Mouse (Mus musculus) forebrain, postnatal 0 days (tissue): ENCODE measurements around the gene Ehbp1l1. TPM values are rescaled to one million over a fixed set of nuclear protein-coding genes. Genes with fewer than 3 reads are reported as not detected.

Source experiments
- ATAC-seq: fragments of 200-750 bp; cut with Nextera tagmentation; 2 replicates; pipeline ENCODE4 v1.8.0; 2017; ENCODE audit warnings: mild to moderate bottlenecking, moderate library complexity
- DNase-seq: peaks from one replicate; pipeline ENCODE4 v3.0.0-alpha.2; 2015
- H3K27ac ChIP-seq: fragments of 300-500 bp; sonication (generic); 2 replicates; pipeline ENCODE4 v1.5.1; 2014; ENCODE audit warnings: low read depth, mild to moderate bottlenecking, antibody characterized with exemption, low read length, moderate library complexity, mixed read lengths
- H3K27me3 ChIP-seq: fragments of 300-500 bp; sonication (generic); 2 replicates; pipeline ENCODE4 v1.6.1; 2014; ENCODE audit warnings: mild to moderate bottlenecking, low read length, mixed read lengths; ENCODE audit not compliant: insufficient read depth
- H3K36me3 ChIP-seq: fragments of 300-500 bp; sonication (generic); 2 replicates; pipeline ENCODE4 v1.6.1; 2014; ENCODE audit warnings: mild to moderate bottlenecking, moderate library complexity; ENCODE audit not compliant: insufficient read depth
- H3K4me1 ChIP-seq: fragments of 300-500 bp; sonication (generic); 2 replicates; pipeline ENCODE4 v1.6.1; 2014; ENCODE audit warnings: antibody characterized with exemption; ENCODE audit not compliant: insufficient read depth
- H3K4me2 ChIP-seq: fragments of 300-500 bp; sonication (generic); 2 replicates; pipeline ENCODE4 v1.6.1; 2014; ENCODE audit warnings: low read depth, mild to moderate bottlenecking, moderate library complexity
- H3K4me3 ChIP-seq: fragments of 300-500 bp; sonication (generic); 2 replicates; pipeline ENCODE4 v1.5.1; 2014; ENCODE audit warnings: low read depth, low read length, mixed read lengths
- H3K9ac ChIP-seq: fragments of 300-500 bp; sonication (generic); 2 replicates; pipeline ENCODE4 v1.6.1; 2014; ENCODE audit warnings: mild to moderate bottlenecking
- H3K9me3 ChIP-seq: fragments of 300-500 bp; sonication (generic); 2 replicates; pipeline ENCODE4 v1.6.1; 2016; ENCODE audit warnings: low read length
- CTCF ChIP-seq: sonication (generic); IDR thresholded peaks from 2 replicates; pipeline ENCODE4 v1.5.1; 2016; ENCODE audit warnings: antibody characterized with exemption, control low read depth, low read depth
- WGBS: fragments of 180-500 bp; shearing (Covaris S2); extraction: QIAGEN DNeasy Blood & Tissue Kit; methylation state at CpG from one replicate; pipeline ENCODE4 v1.1.7; 2014; 5-methylcytosine and 5-hydroxymethylcytosine counted together
- polyA plus RNA-seq: library from polyadenylated mRNA; unstranded; fragments of >200 nt; fragmentation: Nextera tagmentation; extraction: Ambion mirVana; gene quantifications from 2 replicates; pipeline ENCODE4 v1.2.1, GENCODE M21; 2015
- total RNA-seq: library from RNA; depleted of rRNA; stranded (reverse); fragments of >200 nt; gene quantifications from 2 replicates; pipeline ENCODE4 v1.2.3, GENCODE M21; 2014; rRNA removed

Gene Ehbp1l1
- 28.5 and 33.2 TPM in 2 replicates for total RNA-seq
- polyA plus RNA-seq = 41.3 and 53.0 TPM in 2 replicates

DNA sequence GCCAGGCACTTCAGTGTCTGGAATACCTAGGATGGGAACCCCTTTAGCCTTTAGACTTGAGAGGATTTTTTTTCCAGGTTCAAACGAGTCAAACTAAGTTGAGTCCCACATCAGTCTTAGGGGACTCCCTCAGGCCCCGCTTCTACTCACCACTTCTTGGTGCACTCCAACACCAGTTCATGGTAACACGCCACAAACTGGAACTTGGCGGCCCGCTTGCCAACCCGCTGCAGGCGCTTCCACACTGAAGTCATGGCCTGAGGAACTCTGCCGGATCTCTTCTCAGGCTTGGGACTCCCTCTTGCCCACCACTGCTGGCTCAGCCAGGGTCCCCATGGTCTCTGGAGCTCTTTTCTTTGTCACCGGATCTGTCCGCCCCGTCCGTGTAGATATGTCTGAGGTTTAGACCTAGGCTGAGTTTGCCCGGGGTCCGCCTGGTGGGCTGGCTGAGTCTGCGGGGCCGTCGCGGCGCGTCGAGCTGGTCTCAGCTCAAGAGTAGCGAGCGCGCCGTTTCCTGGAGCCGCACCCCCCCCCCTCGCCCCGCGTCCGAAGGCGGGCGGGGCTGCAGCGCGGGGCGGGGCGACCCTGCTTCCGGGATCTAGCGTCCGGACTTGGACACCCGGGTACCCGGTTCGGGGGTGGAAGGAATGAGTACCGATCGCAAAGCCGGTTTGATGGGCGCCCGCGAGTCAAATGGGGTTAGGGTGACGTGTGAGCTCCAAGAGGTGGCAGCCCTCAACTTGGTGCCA lies at the start of gene Ehbp1l1:
TSS of gene Ehbp1l1 (minus strand) at position 551 of the 749 bp plus-strand sequence.
- H3K9me3 ChIP-seq = no peaks in the 10 kb centered on the region
- H3K4me3 ChIP-seq = peak within 1 kb of the TSS; percentile 29
- H3K36me3 ChIP-seq = peaks cover 30% of the 10 kb centered on the region
- WGBS = 16% methylated on average over 46 of the region's 49 CpGs
- H3K9ac ChIP-seq = peak within 1 kb of the TSS; percentile 39
- H3K4me2 ChIP-seq = peak within 1 kb of the TSS; percentile 99
- DNase-seq (no peak), ATAC-seq (no peak)
- no peak for TF ChIP-seq CTCF
- no peak within 1 kb of the TSS for H3K27ac ChIP-seq
- H3K4me1 ChIP-seq = peaks cover 33% of the 10 kb centered on the region
- no peaks in the 10 kb centered on the region for H3K27me3 ChIP-seq

DNA sequence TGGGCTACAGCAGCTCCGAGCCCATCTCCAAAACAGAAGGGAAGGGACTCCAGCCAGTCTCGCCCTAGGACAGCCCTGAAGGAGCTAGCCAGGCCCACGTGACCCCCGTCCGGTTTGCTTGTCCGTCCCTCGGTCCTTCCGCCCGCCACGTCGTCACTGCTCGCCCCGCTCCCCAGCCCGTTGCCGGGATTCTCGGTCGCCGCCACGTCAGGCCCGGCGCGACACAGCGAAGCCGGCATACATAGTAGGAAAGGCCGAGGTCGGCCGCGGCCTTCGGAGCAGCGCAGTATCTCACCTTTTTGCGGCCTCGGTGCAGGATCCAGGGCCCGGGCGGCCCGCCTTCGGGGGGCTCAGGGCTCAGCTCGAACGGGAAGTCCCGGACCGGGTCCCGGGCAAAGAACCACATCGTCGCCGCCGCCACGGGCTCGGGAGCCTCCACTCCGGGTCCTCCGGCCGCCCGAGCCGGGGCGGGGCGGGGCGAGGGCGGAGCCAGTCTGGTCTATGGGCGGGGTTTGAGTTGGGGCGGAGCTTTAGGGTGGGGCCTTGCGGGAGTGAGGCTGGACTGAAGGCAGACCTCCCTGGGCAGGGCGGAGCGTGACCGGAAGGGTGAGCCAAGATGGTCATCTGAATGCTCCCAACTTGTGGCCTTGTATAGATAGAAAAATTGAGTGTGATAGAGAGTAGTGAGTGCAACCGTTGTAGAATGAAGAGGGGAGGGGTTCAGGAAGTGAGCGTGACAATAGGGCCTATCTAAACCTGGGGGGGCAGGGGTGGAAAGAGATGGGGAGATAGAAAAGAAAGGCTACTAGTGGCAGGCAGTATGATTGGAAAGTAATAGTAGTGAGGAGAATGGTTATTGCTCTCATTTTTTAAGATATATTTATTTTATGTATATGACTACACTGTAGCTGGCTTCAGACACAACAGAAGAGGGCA lies 45.1 kb upstream of the Ehbp1l1 start, which contains the start of gene Scyl1:
TSS of gene Scyl1 (minus strand) at position 495 of the 936 bp plus-strand sequence.
- H3K9ac ChIP-seq = peak within 1 kb of the TSS; percentile 84
- ATAC-seq = peak; percentile 97
- peaks cover 9% of the 10 kb centered on the region for H3K4me1 ChIP-seq
- peak within 1 kb of the TSS; percentile 66 for H3K4me3 ChIP-seq
- H3K27me3 ChIP-seq = no peaks in the 10 kb centered on the region
- 1% methylated on average over 64 of the region's 64 CpGs for WGBS
- TF ChIP-seq CTCF = no peak
- no peaks in the 10 kb centered on the region for H3K9me3 ChIP-seq
- H3K36me3 ChIP-seq = peaks cover 21% of the 10 kb centered on the region
- H3K27ac ChIP-seq = peak within 1 kb of the TSS; percentile 79
- DNase-seq = peak; percentile 92
- peak within 1 kb of the TSS; percentile 65 for H3K4me2 ChIP-seq

DNA sequence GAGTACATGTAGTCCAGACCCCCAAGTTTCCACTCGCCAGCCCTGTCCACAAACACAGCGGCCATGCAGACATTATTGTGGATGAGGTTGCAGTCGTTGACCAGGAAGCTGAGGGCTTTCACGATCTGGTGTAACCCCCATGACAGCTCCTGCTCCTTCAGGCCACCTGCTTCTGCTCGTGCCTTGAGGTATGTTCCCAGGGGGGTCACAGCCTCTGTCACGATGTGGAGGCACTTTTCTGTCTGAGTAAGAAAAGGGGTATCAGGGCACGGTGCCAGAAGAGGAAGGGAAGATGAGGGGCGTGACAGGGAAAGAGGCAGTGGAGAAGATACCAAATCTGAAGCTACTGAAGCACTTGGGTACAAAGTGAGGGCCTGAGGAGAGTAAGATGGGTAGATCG lies 44.2 kb upstream of the Ehbp1l1 start:
- peaks cover 30% of the 10 kb centered on the region for H3K36me3 ChIP-seq
- TF ChIP-seq CTCF = no peak
- ATAC-seq (no peak), DNase-seq (no peak)
- peak overlapping the region; percentile 84 for H3K9ac ChIP-seq
- peak overlapping the region; percentile 65 for H3K4me2 ChIP-seq
- H3K27me3 ChIP-seq = no peaks in the 10 kb centered on the region
- 43% methylated on average over 9 of the region's 9 CpGs for WGBS
- peak overlapping the region; percentile 66 for H3K4me3 ChIP-seq
- H3K27ac ChIP-seq = peak overlapping the region; percentile 79
- peaks cover 9% of the 10 kb centered on the region for H3K4me1 ChIP-seq
- H3K9me3 ChIP-seq = no peaks in the 10 kb centered on the region

GRCm38 (mm10) chr19:5767271-5767670 lies 41.2 kb upstream of the Ehbp1l1 start:
- TF ChIP-seq CTCF = no peak
- DNase-seq (no peak), ATAC-seq (no peak)
- whole genome bisulfite sequencing = 91% methylated on average over 4 of the region's 4 CpGs
- no peak overlapping the region for H3K4me3 ChIP-seq
- peaks cover 56% of the 10 kb centered on the region for H3K36me3 ChIP-seq
- H3K4me1 ChIP-seq = peaks cover 9% of the 10 kb centered on the region
- H3K27ac ChIP-seq = no peak overlapping the region
- no peaks in the 10 kb centered on the region for H3K9me3 ChIP-seq
- H3K4me2 ChIP-seq = no peak overlapping the region
- no peaks in the 10 kb centered on the region for H3K27me3 ChIP-seq
- H3K9ac ChIP-seq = no peak overlapping the region

GRCm38 (mm10) chr19:5763163-5763562 lies 37.0 kb upstream of the Ehbp1l1 start:
- Histone ChIP-seq H3K4me3 (no peak overlapping the region), H3K9ac (no peak overlapping the region), H3K4me1 (no peaks in the 10 kb centered on the region), H3K36me3 (peaks cover 88% of the 10 kb centered on the region), H3K27ac (no peak overlapping the region), H3K27me3 (no peaks in the 10 kb centered on the region), H3K9me3 (no peaks in the 10 kb centered on the region), H3K4me2 (no peak overlapping the region)
- DNase-seq = no peak
- 95% methylated on average over 6 of the region's 6 CpGs for whole genome bisulfite sequencing
- no peak for TF ChIP-seq CTCF
- no peak for ATAC-seq

GRCm38 (mm10) chr19:5758878-5759403 lies 32.8 kb upstream of the Ehbp1l1 start:
- WGBS = 90% methylated on average over 14 of the region's 14 CpGs
- H3K9me3 ChIP-seq = no peaks in the 10 kb centered on the region
- no peak for ATAC-seq
- TF ChIP-seq CTCF = no peak
- no peak overlapping the region for H3K27ac ChIP-seq
- peaks cover 7% of the 10 kb centered on the region for H3K27me3 ChIP-seq
- no peak overlapping the region for H3K4me3 ChIP-seq
- H3K4me2 ChIP-seq = no peak overlapping the region
- no peak for DNase-seq
- H3K36me3 ChIP-seq = peaks cover 61% of the 10 kb centered on the region
- no peak overlapping the region for H3K9ac ChIP-seq
- H3K4me1 ChIP-seq = no peaks in the 10 kb centered on the region
